Mouse (Mus musculus): Measurements from ENCODE around the gene Plscr4. TPM values are rescaled to one million over a fixed set of nuclear protein-coding genes. Genes with fewer than 3 reads are reported as not detected.

Plscr4 gene
- polyA plus RNA-seq, 1 experiment from 2014 or later = 2.0 TPM

DNA sequence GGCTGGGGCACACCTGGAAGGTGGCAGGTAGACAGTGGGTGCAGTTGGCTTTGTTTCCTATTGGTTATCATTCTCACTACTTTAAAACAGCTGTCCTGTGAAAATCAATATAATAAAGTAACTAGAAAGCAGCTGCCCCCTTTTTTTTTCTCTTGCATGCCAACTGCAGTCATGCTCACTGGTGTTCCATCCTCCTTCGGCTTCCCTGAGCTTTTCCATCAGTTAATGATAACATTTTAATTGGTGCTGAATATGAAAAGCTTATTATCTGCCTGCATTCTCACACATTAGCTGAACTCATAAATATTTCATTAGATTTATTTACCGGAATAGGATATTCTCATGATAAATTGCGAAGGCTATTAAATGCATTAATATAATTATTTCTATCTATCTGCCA lies 33.1 kb downstream of the Plscr4 start:
- H3K4me1 ChIP-seq (replicated peaks; ENCODE audit: control insufficient read depth, insufficient read depth, low read length) = no peaks in the 10 kb centered on the region
- ATAC-seq (replicated peaks; ENCODE audit: low FRiP score) (no peak), DNase-seq (ENCODE audit: low spot score) (no peak)
- H3K9me3 ChIP-seq (ENCODE audit: control insufficient read depth, low read length) = no peaks in the 10 kb centered on the region
- no peak overlapping the region for H3K4me3 ChIP-seq (ENCODE audit: low read depth, low read length)
- no peak overlapping the region for H3K9ac ChIP-seq (ENCODE audit: low read length)
- H3K27me3 ChIP-seq (ENCODE audit: control insufficient read depth, insufficient read depth, low read length) = no peaks in the 10 kb centered on the region
- WGBS = 91% methylated on average over 3 of the region's 3 CpGs
- no peaks in the 10 kb centered on the region for H3K36me3 ChIP-seq (ENCODE audit: control insufficient read depth, insufficient read depth, low read length)
- no peak overlapping the region for H3K4me2 ChIP-seq (ENCODE audit: low read depth, low read length, severe bottlenecking)
- H3K27ac ChIP-seq (ENCODE audit: low read depth, low read length) = no peak overlapping the region

DNA sequence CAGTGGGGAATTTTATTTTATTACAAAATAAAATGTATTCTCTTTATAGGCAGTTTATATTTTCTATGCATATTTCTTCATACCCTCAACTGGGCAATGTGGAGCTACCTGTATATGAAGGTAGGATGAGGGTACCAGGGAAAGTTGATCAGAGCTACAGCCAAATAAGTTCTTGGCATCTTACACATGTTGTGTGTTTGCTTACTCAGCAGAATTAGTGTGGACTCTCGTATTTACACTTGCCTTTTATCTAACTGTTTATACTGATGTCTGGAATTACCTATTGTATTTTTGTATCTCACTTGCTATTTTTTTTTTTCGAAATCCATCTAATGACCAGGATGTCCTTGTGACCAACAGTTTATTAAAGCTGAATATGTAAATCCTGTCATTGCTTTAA lies 34.1 kb downstream of the Plscr4 start:
- Histone ChIP-seq H3K27me3 (ENCODE audit: control insufficient read depth, insufficient read depth, low read length) (no peaks in the 10 kb centered on the region), H3K4me3 (ENCODE audit: low read depth, low read length) (no peak overlapping the region), H3K4me2 (ENCODE audit: low read depth, low read length, severe bottlenecking) (no peak overlapping the region), H3K9ac (ENCODE audit: low read length) (no peak overlapping the region), H3K9me3 (ENCODE audit: control insufficient read depth, low read length) (no peaks in the 10 kb centered on the region), H3K4me1 (replicated peaks; ENCODE audit: control insufficient read depth, insufficient read depth, low read length) (no peaks in the 10 kb centered on the region), H3K27ac (ENCODE audit: low read depth, low read length) (no peak overlapping the region), H3K36me3 (ENCODE audit: control insufficient read depth, insufficient read depth, low read length) (no peaks in the 10 kb centered on the region)
- ATAC-seq (replicated peaks; ENCODE audit: low FRiP score) (no peak), DNase-seq (ENCODE audit: low spot score) (no peak)
- 83% methylated on average over 2 of the region's 2 CpGs for WGBS

DNA sequence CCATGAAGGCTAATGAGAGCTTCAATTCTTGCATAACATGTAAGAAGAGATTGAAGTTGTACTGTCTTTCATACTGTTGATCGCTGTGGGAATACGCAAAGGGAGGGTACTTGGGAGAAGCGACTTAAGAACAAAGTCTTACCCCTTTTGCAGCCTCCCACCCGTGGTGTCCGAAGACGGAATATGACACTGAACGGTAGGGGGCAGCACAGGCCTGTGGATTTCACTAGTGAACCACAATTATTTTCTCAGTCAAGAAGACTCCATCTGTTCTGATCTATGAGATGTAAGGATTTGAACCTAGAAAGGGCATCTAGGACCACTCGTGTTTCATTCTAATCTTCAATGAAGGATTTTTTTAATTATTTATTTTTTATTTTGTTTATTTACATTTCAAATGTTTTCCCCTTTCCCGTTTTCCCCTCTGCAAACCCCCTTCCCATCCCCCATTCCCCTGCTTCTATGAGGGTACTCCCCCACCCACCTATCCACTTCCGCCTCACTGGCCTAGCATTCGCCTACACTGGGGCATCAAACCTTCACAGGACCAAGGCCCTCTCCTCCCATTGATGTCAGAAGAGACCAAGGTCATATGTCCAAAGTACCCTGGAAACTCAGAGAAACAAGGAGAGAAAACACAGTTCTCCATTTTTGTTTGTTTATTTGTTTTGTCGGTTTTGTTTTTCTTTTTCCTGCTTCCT lies 42.7 kb downstream of the Plscr4 start:
- no peaks in the 10 kb centered on the region for H3K27me3 ChIP-seq (ENCODE audit: control insufficient read depth, insufficient read depth, low read length)
- ATAC-seq (replicated peaks; ENCODE audit: low FRiP score) (peak; percentile 89), DNase-seq (ENCODE audit: low spot score) (peak; percentile 91)
- H3K9ac ChIP-seq (ENCODE audit: low read length) = no peak overlapping the region
- H3K4me2 ChIP-seq (ENCODE audit: low read depth, low read length, severe bottlenecking) = no peak overlapping the region
- H3K4me1 ChIP-seq (replicated peaks; ENCODE audit: control insufficient read depth, insufficient read depth, low read length) = no peaks in the 10 kb centered on the region
- WGBS = 45% methylated on average over 12 of the region's 12 CpGs
- no peaks in the 10 kb centered on the region for H3K9me3 ChIP-seq (ENCODE audit: control insufficient read depth, low read length)
- H3K36me3 ChIP-seq (ENCODE audit: control insufficient read depth, insufficient read depth, low read length) = no peaks in the 10 kb centered on the region
- no peak overlapping the region for H3K27ac ChIP-seq (ENCODE audit: low read depth, low read length)
- no peak overlapping the region for H3K4me3 ChIP-seq (ENCODE audit: low read depth, low read length)

DNA sequence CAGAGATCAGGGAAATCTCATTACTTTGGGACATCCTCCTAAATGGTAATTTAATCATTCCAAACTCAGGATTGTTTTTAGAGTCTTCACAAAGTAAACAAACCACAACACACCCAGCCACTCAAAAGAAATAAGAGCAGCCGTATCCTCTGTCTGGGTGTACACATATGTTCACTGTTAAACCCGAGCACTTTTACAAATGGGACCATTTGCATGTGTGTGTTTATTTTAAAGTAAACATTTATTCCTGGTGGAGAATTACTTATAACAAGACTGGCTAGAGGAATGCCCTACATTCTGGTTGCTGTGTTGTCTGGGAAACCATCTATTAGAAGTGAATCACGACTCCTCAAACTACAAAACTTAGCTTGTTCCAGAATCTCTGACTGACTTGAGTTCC lies 47.1 kb downstream of the Plscr4 start:
- ATAC-seq (replicated peaks; ENCODE audit: low FRiP score) = no peak

DNA sequence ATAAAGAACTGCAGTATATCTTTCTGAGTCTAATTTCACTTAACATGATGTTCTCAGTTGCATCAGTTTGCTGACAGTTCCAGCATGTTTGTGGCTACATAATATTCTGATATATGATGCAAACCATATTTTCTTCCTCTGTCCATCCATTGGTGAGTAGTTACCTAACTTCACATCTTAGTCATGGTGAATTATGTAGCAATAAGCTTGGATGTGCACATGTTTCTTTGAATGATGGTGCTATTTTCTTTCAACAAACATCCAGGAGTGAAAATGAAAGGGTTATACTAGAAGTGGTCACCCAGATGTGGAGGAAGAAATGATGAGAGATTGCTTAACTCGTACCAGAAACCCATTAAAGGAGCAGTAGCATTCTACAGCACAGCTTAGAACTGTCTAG lies 47.7 kb downstream of the Plscr4 start:
- Histone ChIP-seq H3K36me3 (ENCODE audit: control insufficient read depth, insufficient read depth, low read length) (no peaks in the 10 kb centered on the region), H3K27ac (ENCODE audit: low read depth, low read length) (no peak overlapping the region), H3K4me2 (ENCODE audit: low read depth, low read length, severe bottlenecking) (no peak overlapping the region), H3K4me3 (ENCODE audit: low read depth, low read length) (no peak overlapping the region), H3K4me1 (replicated peaks; ENCODE audit: control insufficient read depth, insufficient read depth, low read length) (no peaks in the 10 kb centered on the region), H3K27me3 (ENCODE audit: control insufficient read depth, insufficient read depth, low read length) (no peaks in the 10 kb centered on the region), H3K9ac (ENCODE audit: low read length) (no peak overlapping the region), H3K9me3 (ENCODE audit: control insufficient read depth, low read length) (no peaks in the 10 kb centered on the region)
- ATAC-seq (replicated peaks; ENCODE audit: low FRiP score) (no peak), DNase-seq (ENCODE audit: low spot score) (no peak)
- WGBS = 82% methylated on average over 1 of the region's 1 CpGs

More for the DNA sequence above, 47.1 kb downstream of the Plscr4 start:
- 82% methylated on average over 3 of the region's 3 CpGs for WGBS
- Histone ChIP-seq H3K4me2 (ENCODE audit: low read depth, low read length, severe bottlenecking) (no peak overlapping the region), H3K27me3 (ENCODE audit: control insufficient read depth, insufficient read depth, low read length) (no peaks in the 10 kb centered on the region), H3K4me3 (ENCODE audit: low read depth, low read length) (no peak overlapping the region), H3K27ac (ENCODE audit: low read depth, low read length) (no peak overlapping the region), H3K9me3 (ENCODE audit: control insufficient read depth, low read length) (no peaks in the 10 kb centered on the region), H3K36me3 (ENCODE audit: control insufficient read depth, insufficient read depth, low read length) (no peaks in the 10 kb centered on the region), H3K9ac (ENCODE audit: low read length) (no peak overlapping the region), H3K4me1 (replicated peaks; ENCODE audit: control insufficient read depth, insufficient read depth, low read length) (no peaks in the 10 kb centered on the region)
- DNase-seq (ENCODE audit: low spot score) = no peak

DNA sequence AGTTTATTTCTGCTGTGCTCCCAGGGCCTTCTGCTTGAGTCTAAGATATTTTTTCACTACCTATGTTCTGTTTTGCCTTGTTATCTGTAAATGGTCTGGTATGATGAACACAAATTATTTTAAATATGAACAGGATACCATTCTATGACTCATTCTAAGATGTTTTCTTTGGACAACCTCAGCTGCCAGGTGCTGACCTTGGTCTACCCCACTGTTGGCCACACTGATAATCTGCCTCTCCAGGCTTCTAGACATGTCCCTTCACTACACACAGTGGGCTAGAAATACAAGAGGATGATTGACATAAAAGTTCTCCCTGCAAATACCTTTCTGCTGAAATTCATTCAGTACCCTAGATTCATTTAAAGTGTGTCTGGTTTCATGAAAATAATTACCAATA lies 54.5 kb downstream of the Plscr4 start:
- Histone ChIP-seq H3K9ac (ENCODE audit: low read length) (no peak overlapping the region), H3K4me2 (ENCODE audit: low read depth, low read length, severe bottlenecking) (no peak overlapping the region), H3K9me3 (ENCODE audit: control insufficient read depth, low read length) (no peaks in the 10 kb centered on the region), H3K27me3 (ENCODE audit: control insufficient read depth, insufficient read depth, low read length) (no peaks in the 10 kb centered on the region), H3K27ac (ENCODE audit: low read depth, low read length) (no peak overlapping the region), H3K4me3 (ENCODE audit: low read depth, low read length) (no peak overlapping the region), H3K36me3 (ENCODE audit: control insufficient read depth, insufficient read depth, low read length) (no peaks in the 10 kb centered on the region), H3K4me1 (replicated peaks; ENCODE audit: control insufficient read depth, insufficient read depth, low read length) (no peaks in the 10 kb centered on the region)
- ATAC-seq (replicated peaks; ENCODE audit: low FRiP score) (no peak), DNase-seq (ENCODE audit: low spot score) (no peak)

DNA sequence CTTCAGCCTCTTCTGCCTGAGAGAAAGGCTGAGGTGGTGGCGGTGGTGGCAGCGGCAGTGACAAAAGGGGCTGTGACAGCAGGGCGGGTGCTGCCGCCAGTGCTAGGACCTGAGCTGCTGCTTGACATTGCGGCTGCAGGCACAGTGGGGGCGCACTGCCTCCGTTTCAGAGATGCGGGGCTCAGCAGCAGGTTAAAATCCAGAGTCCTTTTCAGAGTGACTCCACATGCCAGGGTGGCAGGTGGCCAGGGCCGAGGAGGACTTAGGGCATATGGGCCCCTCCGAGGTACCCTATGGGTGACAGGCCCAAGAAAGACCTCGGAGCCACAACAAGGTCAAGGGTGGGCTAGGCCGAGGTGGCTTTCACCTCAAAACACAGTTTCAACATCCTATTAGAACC lies 59.9 kb downstream of the Plscr4 start:
- no peak overlapping the region for H3K4me3 ChIP-seq (ENCODE audit: low read depth, low read length)
- H3K27me3 ChIP-seq (ENCODE audit: control insufficient read depth, insufficient read depth, low read length) = no peaks in the 10 kb centered on the region
- ATAC-seq (replicated peaks; ENCODE audit: low FRiP score) = no peak
- no peak overlapping the region for H3K9ac ChIP-seq (ENCODE audit: low read length)
- no peaks in the 10 kb centered on the region for H3K4me1 ChIP-seq (replicated peaks; ENCODE audit: control insufficient read depth, insufficient read depth, low read length)
- DNase-seq (ENCODE audit: low spot score) = no peak
- no peaks in the 10 kb centered on the region for H3K36me3 ChIP-seq (ENCODE audit: control insufficient read depth, insufficient read depth, low read length)
- H3K27ac ChIP-seq (ENCODE audit: low read depth, low read length) = no peak overlapping the region
- no peak overlapping the region for H3K4me2 ChIP-seq (ENCODE audit: low read depth, low read length, severe bottlenecking)
- 96% methylated on average over 12 of the region's 12 CpGs for WGBS
- no peaks in the 10 kb centered on the region for H3K9me3 ChIP-seq (ENCODE audit: control insufficient read depth, low read length)

DNA sequence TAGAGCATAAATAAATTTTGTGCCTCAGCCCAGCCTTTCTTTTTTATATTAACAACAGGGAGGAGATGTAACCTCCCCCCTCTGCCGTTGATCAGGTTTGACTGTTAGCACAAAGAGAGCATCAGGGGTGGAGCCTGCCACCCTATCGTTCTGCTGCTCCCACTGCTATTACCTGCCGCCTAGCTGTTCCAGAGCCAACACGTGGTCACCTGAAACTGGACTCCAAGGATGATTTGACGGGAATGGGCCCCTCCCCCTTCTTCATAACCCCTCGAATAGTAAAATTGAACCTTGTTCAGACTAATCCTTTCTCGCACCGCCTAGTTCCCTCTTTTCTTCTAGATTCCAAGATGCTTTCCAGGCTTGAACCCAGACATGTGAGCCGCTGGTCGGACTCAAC lies 63.6 kb downstream of the Plscr4 start:
- Histone ChIP-seq H3K27me3 (ENCODE audit: control insufficient read depth, insufficient read depth, low read length) (no peaks in the 10 kb centered on the region), H3K4me1 (replicated peaks; ENCODE audit: control insufficient read depth, insufficient read depth, low read length) (no peaks in the 10 kb centered on the region), H3K4me2 (ENCODE audit: low read depth, low read length, severe bottlenecking) (no peak overlapping the region), H3K9ac (ENCODE audit: low read length) (no peak overlapping the region), H3K27ac (ENCODE audit: low read depth, low read length) (no peak overlapping the region), H3K4me3 (ENCODE audit: low read depth, low read length) (no peak overlapping the region), H3K9me3 (ENCODE audit: control insufficient read depth, low read length) (no peaks in the 10 kb centered on the region), H3K36me3 (ENCODE audit: control insufficient read depth, insufficient read depth, low read length) (no peaks in the 10 kb centered on the region)
- WGBS = 89% methylated on average over 10 of the region's 10 CpGs
- ATAC-seq (replicated peaks; ENCODE audit: low FRiP score) (no peak), DNase-seq (ENCODE audit: low spot score) (no peak)

DNA sequence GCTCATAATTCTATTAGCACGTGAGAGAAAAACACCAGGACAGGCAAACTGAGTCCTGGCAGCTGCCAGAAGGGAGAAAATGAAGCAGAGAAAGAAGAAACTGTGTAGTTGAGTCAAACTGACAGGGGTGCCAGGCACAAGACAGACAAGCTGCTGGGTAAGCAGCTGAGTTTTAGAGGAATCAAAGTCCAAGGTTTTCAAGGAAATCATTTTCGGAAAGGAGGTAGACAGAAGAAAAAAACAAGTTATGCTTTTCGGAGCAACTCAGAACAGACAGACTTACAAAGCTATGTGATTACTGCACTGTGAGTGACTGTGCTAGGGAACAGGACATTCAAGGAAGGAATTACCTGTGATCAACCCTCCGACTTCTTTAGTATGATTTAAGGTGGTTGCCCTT lies 67.3 kb downstream of the Plscr4 start:
- Histone ChIP-seq H3K27me3 (ENCODE audit: control insufficient read depth, insufficient read depth, low read length) (no peaks in the 10 kb centered on the region), H3K36me3 (ENCODE audit: control insufficient read depth, insufficient read depth, low read length) (no peaks in the 10 kb centered on the region), H3K4me3 (ENCODE audit: low read depth, low read length) (no peak overlapping the region), H3K27ac (ENCODE audit: low read depth, low read length) (no peak overlapping the region), H3K4me2 (ENCODE audit: low read depth, low read length, severe bottlenecking) (no peak overlapping the region), H3K9ac (ENCODE audit: low read length) (no peak overlapping the region), H3K9me3 (ENCODE audit: control insufficient read depth, low read length) (no peaks in the 10 kb centered on the region), H3K4me1 (replicated peaks; ENCODE audit: control insufficient read depth, insufficient read depth, low read length) (no peaks in the 10 kb centered on the region)
- ATAC-seq (replicated peaks; ENCODE audit: low FRiP score) (no peak), DNase-seq (ENCODE audit: low spot score) (no peak)
- 83% methylated on average over 4 of the region's 4 CpGs for WGBS

All from forebrain, embryonic 11.5 days (tissue).